ENCODE assay signal across 8 mouse cellular contexts in the genomic region with DNA sequence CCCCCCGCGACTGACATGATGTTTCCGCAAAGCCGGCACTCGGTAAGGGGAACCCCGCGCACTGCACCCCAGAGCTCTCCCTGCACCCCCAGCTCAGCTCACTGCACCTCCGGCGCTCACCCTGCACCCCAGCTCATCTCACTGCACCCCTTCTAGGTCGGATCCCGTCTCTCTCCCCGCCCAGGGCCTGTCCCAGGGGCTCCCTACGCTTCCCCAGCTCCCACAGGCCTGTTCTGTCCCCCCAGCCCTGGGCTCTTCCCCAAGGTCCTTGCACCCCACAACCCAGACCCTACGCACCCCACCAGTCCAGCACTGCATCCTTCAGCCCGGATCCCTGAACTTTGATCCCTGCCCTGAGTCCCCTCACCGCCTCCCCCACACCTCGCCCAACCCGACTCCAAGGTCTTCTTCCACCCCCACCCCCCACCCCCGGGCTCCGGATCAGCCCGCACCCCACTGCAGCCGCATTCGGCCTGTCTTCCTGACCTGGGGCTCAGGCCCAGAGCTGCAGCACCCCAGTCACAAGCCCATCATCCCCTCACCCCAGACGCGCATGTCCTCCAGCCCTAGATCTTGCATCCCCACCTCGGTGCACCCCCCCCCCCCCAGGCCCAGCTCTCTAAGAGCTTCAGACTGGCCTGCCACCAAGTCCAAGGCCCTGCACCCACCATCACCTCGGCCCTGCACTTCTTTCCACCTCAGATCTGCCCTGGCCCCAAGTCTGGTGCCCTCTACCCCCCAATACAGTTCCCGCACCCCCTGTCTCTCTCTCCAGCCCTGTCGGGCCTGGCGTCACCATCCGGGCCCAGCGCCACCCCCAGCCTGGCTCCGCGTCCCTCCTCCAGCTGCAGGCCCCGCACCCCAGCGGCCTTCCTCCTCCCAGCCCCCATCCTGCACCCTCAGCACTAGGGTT. TPM values are rescaled to one million over a fixed set of nuclear protein-coding genes. Genes with fewer than 3 reads are reported as not detected.
DNase-seq lines count a peak whose midpoint lies in the region; ATAC-seq and TF ChIP-seq lines count a peak whose summit lies in the region.

No protein-coding gene starts in this region.

- ATAC-seq in forebrain, postnatal 0 days, result peak; percentile 70
- peak; percentile 35 for ATAC-seq in lung, postnatal 0 days

- WGBS in forebrain, postnatal 0 days, result 2% methylated on average over 29 of the region's 36 CpGs
- WGBS in hindbrain, embryonic 10.5 days, result 2% methylated on average over 36 of the region's 36 CpGs
- under 1% methylated on average over 22 of the region's 36 CpGs for WGBS in lung, postnatal 0 days

- TF ChIP-seq CTCF in forebrain, postnatal 0 days (IDR thresholded peaks at IDR 0.05; ENCODE audit: low read depth), result no peak
- peak; percentile 7; the same call in 1 of the 2 replicates for TF ChIP-seq CTCF in lung, postnatal 0 days (IDR thresholded peaks at IDR 0.05)

- H3K4me3 ChIP-seq in forebrain, postnatal 0 days (ENCODE audit: low read depth, low read length), result peak overlapping the region; percentile 76
- peak overlapping the region; percentile 94 for H3K4me3 ChIP-seq in hindbrain, embryonic 10.5 days
- peak overlapping the region; percentile 90 for H3K4me3 ChIP-seq in lung, postnatal 0 days (ENCODE audit: low read depth, low read length)

- peaks cover 12% of the 10 kb centered on the region for H3K36me3 ChIP-seq in forebrain, postnatal 0 days (ENCODE audit: insufficient read depth)
- peaks cover 19% of the 10 kb centered on the region for H3K36me3 ChIP-seq in hindbrain, embryonic 10.5 days
- H3K36me3 ChIP-seq in lung, postnatal 0 days (ENCODE audit: insufficient read depth, low read length), result no peaks in the 10 kb centered on the region

- H3K27me3 ChIP-seq in forebrain, postnatal 0 days (ENCODE audit: insufficient read depth, low read length), result no peaks in the 10 kb centered on the region
- peaks cover 51% of the 10 kb centered on the region for H3K27me3 ChIP-seq in hindbrain, embryonic 10.5 days (ENCODE audit: insufficient read depth, poor library complexity, severe bottlenecking)
- no peaks in the 10 kb centered on the region for H3K27me3 ChIP-seq in lung, postnatal 0 days (replicated peaks; ENCODE audit: insufficient read depth, low read length)

- H3K9me3 ChIP-seq in forebrain, postnatal 0 days (ENCODE audit: low read length), result no peaks in the 10 kb centered on the region
- no peaks in the 10 kb centered on the region for H3K9me3 ChIP-seq in hindbrain, embryonic 10.5 days
- H3K9me3 ChIP-seq in lung, postnatal 0 days (ENCODE audit: low read length), result no peaks in the 10 kb centered on the region

- TF ChIP-seq EP300 in lung, postnatal 0 days (IDR thresholded peaks at IDR 0.05), result no peak

- peaks cover 5% of the 10 kb centered on the region for H3K4me1 ChIP-seq in forebrain, postnatal 0 days (ENCODE audit: insufficient read depth)
- peaks cover 55% of the 10 kb centered on the region for H3K4me1 ChIP-seq in hindbrain, embryonic 10.5 days (replicated peaks)
- peaks cover 24% of the 10 kb centered on the region; the same call in 1 of the 2 replicates for H3K4me1 ChIP-seq in lung, postnatal 0 days (ENCODE audit: insufficient read depth, low read depth, low read length)

- H3K27ac ChIP-seq in forebrain, postnatal 0 days (ENCODE audit: low read depth, low read length), result peak overlapping the region; percentile 87
- peak overlapping the region; percentile 98 for H3K27ac ChIP-seq in hindbrain, embryonic 10.5 days
- peak overlapping the region; percentile 85 for H3K27ac ChIP-seq in lung, postnatal 0 days (ENCODE audit: low read length)

- H3K4me2 ChIP-seq in forebrain, postnatal 0 days (ENCODE audit: low read depth), result peak overlapping the region; percentile 88
- H3K4me2 ChIP-seq in lung, postnatal 0 days (replicated peaks; ENCODE audit: low read depth, low read length), result peak overlapping the region; percentile 84

- H3K9ac ChIP-seq in forebrain, postnatal 0 days, result peak overlapping the region; percentile 93
- peak overlapping the region; percentile 87 for H3K9ac ChIP-seq in lung, postnatal 0 days (replicated peaks; ENCODE audit: low read depth)

- peak; percentile 48 for DNase-seq in MN1 (ENCODE audit: low spot score)
- peak; percentile 74 to 78 for DNase-seq in cerebellum, adult 18-20 months
- DNase-seq in forebrain, postnatal 0 days, result peak; percentile 55
- no peak for DNase-seq in hindbrain, embryonic 10.5 days (ENCODE audit: low spot score)
- peak; percentile 81 for DNase-seq in layer of hippocampus, adult 9-11 months
- peak; percentile 61 for DNase-seq in lung, postnatal 0 days (ENCODE audit: low spot score)
- DNase-seq in retina, postnatal 1 day, result peak; percentile 60
- peak; percentile 73 for DNase-seq in urinary bladder, postnatal 14 days (ENCODE audit: low spot score)

RNA-seq across cellular contexts. Expression of gene Aes, which starts 0.6 kb away (rescaled TPM):
- 450 and 455 TPM in 2 replicates for total RNA-seq in forebrain, postnatal 0 days (2014; rRNA removed)
- polyA plus RNA-seq in forebrain, postnatal 0 days (2015; fragmentation: Nextera tagmentation; extraction: Ambion mirVana), result 752 and 802 TPM in 2 replicates
- 297 and 430 TPM in 2 replicates for polyA plus RNA-seq in hindbrain, embryonic 10.5 days (2016; fragmentation: Nextera tagmentation; extraction: Ambion mirVana)
- polyA plus RNA-seq in lung, postnatal 0 days (2015; fragmentation: Nextera tagmentation; extraction: Ambion mirVana), result 467 and 473 TPM in 2 replicates

RNA-seq across cellular contexts. Expression of gene Tle2, which starts 14.5 kb away (rescaled TPM):
- 20.5 and 25.6 TPM in 2 replicates for total RNA-seq in forebrain, postnatal 0 days (2014; rRNA removed)
- 21.0 and 30.5 TPM in 2 replicates for polyA plus RNA-seq in forebrain, postnatal 0 days (2015; fragmentation: Nextera tagmentation; extraction: Ambion mirVana)
- polyA plus RNA-seq in hindbrain, embryonic 10.5 days (2016; fragmentation: Nextera tagmentation; extraction: Ambion mirVana), result 8.6 and 15.7 TPM in 2 replicates
- 29.9 and 37.0 TPM in 2 replicates for polyA plus RNA-seq in lung, postnatal 0 days (2015; fragmentation: Nextera tagmentation; extraction: Ambion mirVana)

RNA-seq across cellular contexts. Expression of gene Gna11, which starts 14.9 kb away (rescaled TPM):
- 110 and 114 TPM in 2 replicates for total RNA-seq in forebrain, postnatal 0 days (2014; rRNA removed)
- 126 and 133 TPM in 2 replicates for polyA plus RNA-seq in forebrain, postnatal 0 days (2015; fragmentation: Nextera tagmentation; extraction: Ambion mirVana)
- 71.2 and 76.9 TPM in 2 replicates for polyA plus RNA-seq in hindbrain, embryonic 10.5 days (2016; fragmentation: Nextera tagmentation; extraction: Ambion mirVana)
- 62.5 and 63.2 TPM in 2 replicates for polyA plus RNA-seq in lung, postnatal 0 days (2015; fragmentation: Nextera tagmentation; extraction: Ambion mirVana)

RNA-seq across cellular contexts. Expression of gene Gna15, which starts 35.9 kb away (rescaled TPM):
- total RNA-seq in forebrain, postnatal 0 days (2014; rRNA removed), result 1.3 and 1.5 TPM in 2 replicates
- 1.3 and 1.6 TPM in 2 replicates for polyA plus RNA-seq in forebrain, postnatal 0 days (2015; fragmentation: Nextera tagmentation; extraction: Ambion mirVana)
- 0.63 and 1.6 TPM in 2 replicates for polyA plus RNA-seq in hindbrain, embryonic 10.5 days (2016; fragmentation: Nextera tagmentation; extraction: Ambion mirVana)
- 4.2 and 4.6 TPM in 2 replicates for polyA plus RNA-seq in lung, postnatal 0 days (2015; fragmentation: Nextera tagmentation; extraction: Ambion mirVana)

RNA-seq across cellular contexts. Expression of gene Tle6, which starts 41.0 kb away (rescaled TPM):
- total RNA-seq in forebrain, postnatal 0 days (2014; rRNA removed), result 8.7 and 14.1 TPM in 2 replicates
- polyA plus RNA-seq in forebrain, postnatal 0 days (2015; fragmentation: Nextera tagmentation; extraction: Ambion mirVana), result 4.2 and 5.1 TPM in 2 replicates
- 6.9 and 7.1 TPM in 2 replicates for polyA plus RNA-seq in hindbrain, embryonic 10.5 days (2016; fragmentation: Nextera tagmentation; extraction: Ambion mirVana)
- 12.8 and 18.5 TPM in 2 replicates for polyA plus RNA-seq in lung, postnatal 0 days (2015; fragmentation: Nextera tagmentation; extraction: Ambion mirVana)
